Mouse (Mus musculus) 3T3-L1 (cell line): ENCODE measurements around the gene BC048671.
A peak's percentile ranks its signal among the peaks of the same experiment; 100 is the strongest.

Experiments used
- DNase-seq: peaks from one replicate; pipeline ENCODE4 v3.0.0-alpha.2; 2015; ENCODE audit warnings: low read depth, low spot score

The BC048671 gene

GRCm38 (mm10) chr6:90300919-90301318 lies at the start of gene BC048671:
Gene BC048671, plus strand, starts transcription at chr6:90301219.
- DNase-seq, result no peak

- DNase-seq, result peak; percentile 77
These were observed 12.8 kb upstream of the BC048671 start for GRCm38 (mm10) chr6:90288265-90288664.

GRCm38 (mm10) chr6:90306315-90306975 lies 5.4 kb downstream of the BC048671 start:
- no peak for DNase-seq

- no peak for DNase-seq
These were observed 8.1 kb downstream of the BC048671 start for GRCm38 (mm10) chr6:90308839-90309778.

- DNase-seq, result no peak
These were observed 14.9 kb downstream of the BC048671 start for GRCm38 (mm10) chr6:90315961-90316360.

- no peak for DNase-seq
These were observed 16.7 kb downstream of the BC048671 start for GRCm38 (mm10) chr6:90317510-90318258.

GRCm38 (mm10) chr6:90319019-90319418 lies 18.0 kb downstream of the BC048671 start:
- DNase-seq, result no peak

- DNase-seq, result no peak
These were observed 18.6 kb downstream of the BC048671 start for GRCm38 (mm10) chr6:90319475-90320191.

- DNase-seq, result no peak
These were observed 19.4 kb downstream of the BC048671 start for GRCm38 (mm10) chr6:90320429-90320828.

GRCm38 (mm10) chr6:90321811-90322210 lies 20.8 kb downstream of the BC048671 start:
- DNase-seq, result peak; percentile 74

- peak; percentile 24 for DNase-seq
These were observed 23.0 kb downstream of the BC048671 start for GRCm38 (mm10) chr6:90324026-90324425.

- DNase-seq, result no peak
These were observed 23.4 kb downstream of the BC048671 start for GRCm38 (mm10) chr6:90324463-90324862.

- DNase-seq, result no peak
These were observed 24.0 kb downstream of the BC048671 start, which contains the start of gene Chst13 for GRCm38 (mm10) chr6:90324991-90325390. Gene Chst13, minus strand, starts transcription at chr6:90325185.

- DNase-seq, result peak; percentile 73
These were observed 26.7 kb downstream of the BC048671 start for GRCm38 (mm10) chr6:90327670-90328069.

- peak; percentile 71 for DNase-seq
These were observed 28.9 kb downstream of the BC048671 start for GRCm38 (mm10) chr6:90329953-90330352.

GRCm38 (mm10) chr6:90332561-90333425 lies 31.8 kb downstream of the BC048671 start, which contains the start of gene Uroc1:
Gene Uroc1, plus strand, starts transcription at chr6:90333284.
- no peak for DNase-seq

GRCm38 (mm10) chr6:90334244-90334643 lies 33.2 kb downstream of the BC048671 start:
- DNase-seq, result no peak

GRCm38 (mm10) chr6:90342343-90342742 lies 41.3 kb downstream of the BC048671 start:
- no peak for DNase-seq

- no peak for DNase-seq
These were observed 46.2 kb downstream of the BC048671 start for GRCm38 (mm10) chr6:90347183-90347582.

GRCm38 (mm10) chr6:90348500-90348899 lies 47.5 kb downstream of the BC048671 start:
- peak; percentile 69 for DNase-seq
